Mouse (Mus musculus) spleen, adult 18-20 months (tissue): ENCODE measurements around the gene Thtpa.

ENCODE experiments used
- DNase-seq, 2 experiments: peaks; one replicate each; pipeline ENCODE4 v3.0.0; 2022; ENCODE audit warnings: mixed read lengths in 2 of 2

Gene Thtpa

DNA sequence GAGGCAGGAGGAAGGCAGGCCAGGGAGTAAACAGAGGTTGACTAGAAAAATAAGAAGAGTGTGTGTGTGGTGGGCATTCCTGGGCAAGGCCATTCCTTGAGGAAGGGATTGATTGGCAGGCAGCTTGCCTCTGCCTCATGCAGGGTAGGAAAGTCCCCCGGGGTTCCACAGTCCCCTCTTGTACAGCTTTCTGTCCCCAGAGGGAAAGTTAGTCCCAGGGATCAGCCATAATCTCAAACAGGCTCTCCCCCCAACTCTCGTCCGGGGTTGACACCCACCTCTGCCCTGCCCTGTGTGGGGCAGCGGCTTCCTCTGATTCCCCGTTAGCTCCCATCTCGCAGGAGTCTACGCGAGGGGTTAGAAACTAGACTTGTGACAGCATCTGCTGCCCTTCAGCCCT lies 12.4 kb downstream of the Thtpa start:
- peak in 1 of 2 experiments; percentile 6 for DNase-seq

DNA sequence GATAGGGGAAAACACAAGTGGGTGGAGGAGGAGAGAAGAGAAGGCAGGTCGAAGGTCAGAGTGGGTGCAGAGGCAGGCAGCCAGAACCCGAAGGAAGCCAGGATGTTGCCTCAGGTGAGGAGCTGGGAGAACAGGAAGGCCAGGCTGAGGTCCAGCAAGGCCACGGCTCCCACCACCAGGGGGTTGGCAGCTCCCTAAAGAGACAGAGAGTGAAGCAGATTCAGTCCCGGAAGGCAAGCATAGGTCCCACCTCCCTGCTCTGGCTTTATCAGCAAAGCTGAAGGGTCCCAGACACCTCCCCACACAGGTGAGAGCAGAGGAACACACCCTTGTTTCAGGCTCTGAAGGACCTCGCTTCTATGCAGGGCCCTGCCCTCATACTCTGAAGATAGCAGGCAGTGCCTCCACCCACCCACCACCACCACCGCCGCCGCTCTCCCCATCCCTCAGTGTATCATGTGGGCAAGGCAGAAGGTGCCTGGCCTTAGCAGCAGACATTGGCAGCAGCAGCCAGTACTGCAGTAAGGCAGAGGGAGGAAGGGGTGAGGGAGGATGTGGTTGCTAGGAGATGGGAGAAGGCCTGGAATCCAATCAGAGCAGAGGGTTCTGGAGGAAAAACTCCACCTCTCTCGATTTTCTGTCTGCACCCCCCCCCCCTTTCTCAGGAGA lies 13.8 kb downstream of the Thtpa start:
- DNase-seq: no peak

DNA sequence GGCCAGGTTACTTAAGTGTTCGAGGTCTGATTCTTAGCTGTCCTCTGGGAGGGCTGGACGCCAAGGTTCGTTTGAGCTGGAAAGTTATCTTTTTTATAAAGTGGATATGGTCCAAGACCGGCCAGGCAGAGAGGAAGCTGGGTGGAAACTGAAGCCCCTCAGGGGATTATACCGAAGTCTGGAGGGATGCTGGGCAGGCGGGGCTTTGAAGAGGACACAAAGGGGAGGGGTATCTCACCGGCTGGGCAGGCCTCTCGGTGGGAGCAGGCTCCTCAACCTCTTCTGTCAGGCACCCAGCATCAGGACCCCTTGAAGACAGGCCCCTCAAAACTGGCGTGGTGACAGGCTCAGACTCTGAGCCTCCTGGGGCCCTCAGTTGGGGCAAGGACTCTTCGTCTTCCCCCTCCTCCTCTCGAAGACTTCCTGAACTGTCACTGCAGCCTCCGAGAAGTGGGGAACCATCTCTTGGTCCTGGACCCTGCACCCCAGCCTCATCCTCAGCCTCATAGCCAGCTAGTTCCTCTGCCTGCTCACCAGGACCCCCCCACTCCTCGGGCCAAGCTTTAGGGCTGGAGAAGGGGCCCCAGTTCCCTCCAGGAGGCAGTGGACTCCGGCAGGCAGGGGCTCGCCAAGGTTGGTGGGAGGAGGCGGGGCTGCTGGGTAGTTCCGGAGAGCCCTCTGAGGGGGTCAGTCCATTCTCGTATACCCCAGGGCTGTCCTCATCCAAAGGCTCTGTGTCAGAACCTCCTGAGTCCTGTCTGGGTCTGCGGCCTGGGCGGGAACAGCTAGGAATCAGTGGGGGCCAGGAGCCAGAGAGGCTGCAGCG lies 14.7 kb downstream of the Thtpa start:
- no peak for DNase-seq

DNA sequence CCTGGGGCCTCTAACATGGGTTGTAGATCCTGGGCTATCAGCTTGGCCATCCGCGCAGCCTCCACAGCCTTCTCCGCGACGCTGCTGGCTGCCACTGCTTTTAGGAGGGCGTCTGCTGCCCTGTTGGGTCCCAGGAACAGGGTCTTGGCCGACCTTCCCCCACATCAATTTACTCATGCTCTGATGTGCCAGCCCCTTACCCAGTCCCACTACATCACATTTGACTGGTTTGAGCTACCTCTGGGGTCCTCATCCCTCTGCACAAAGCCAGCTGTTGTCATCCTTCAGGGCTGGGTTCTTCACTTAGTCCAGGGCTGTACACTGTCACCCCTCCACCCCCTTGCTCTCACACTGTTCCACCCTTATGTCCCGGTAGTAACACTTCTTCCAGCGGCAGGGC lies 15.5 kb downstream of the Thtpa start:
- DNase-seq: no peak

DNA sequence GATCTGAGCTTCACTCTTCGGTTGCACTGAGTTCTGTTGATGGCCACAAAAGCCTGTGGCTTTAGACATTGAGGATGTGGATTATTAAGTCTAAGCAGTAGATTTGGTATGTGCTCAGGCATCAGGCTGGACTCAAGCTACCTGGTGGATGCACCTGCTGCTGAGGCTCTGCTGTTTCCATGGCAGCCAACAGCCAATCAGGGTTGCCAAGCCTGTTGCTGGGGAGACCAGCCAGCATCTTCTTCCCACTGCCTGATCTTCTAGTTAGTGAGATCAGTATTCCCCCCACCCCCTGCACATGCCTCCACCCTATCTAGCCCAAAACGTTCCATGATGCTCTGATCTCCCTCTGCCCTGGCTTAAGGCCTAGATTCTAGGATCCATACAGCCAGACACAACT lies 17.1 kb downstream of the Thtpa start:
- no peak for DNase-seq

DNA sequence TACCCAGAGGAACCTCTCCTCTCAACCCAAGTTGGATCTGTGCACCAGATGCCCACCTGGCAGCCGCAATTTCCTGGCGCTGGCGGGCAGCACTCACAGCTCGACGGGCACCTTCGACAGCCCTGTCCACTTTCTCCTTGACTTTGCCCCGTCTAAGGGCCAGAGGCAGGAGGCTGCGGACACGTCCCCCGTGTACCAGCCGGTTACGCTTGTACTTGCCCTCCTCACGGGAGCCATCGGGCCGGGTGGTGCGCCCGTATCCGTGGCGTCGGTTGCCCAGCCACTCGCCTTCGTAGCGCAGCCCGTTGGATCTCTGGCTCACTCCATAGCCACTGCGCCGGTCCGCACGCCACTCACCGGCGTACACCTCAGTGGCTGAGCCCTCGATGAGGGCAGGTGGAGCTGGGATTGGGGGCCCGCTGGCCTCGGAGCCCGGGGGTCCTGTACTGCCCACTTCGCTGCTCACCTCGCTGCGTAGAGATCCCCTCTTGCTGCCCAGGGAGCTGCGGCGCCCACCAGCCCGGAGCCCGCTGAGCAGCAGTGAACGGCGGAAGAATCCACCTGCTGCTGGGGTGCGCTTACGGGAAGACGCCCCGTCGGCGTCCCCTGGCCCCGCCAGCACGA lies 18.9 kb downstream of the Thtpa start:
- no peak for DNase-seq

DNA sequence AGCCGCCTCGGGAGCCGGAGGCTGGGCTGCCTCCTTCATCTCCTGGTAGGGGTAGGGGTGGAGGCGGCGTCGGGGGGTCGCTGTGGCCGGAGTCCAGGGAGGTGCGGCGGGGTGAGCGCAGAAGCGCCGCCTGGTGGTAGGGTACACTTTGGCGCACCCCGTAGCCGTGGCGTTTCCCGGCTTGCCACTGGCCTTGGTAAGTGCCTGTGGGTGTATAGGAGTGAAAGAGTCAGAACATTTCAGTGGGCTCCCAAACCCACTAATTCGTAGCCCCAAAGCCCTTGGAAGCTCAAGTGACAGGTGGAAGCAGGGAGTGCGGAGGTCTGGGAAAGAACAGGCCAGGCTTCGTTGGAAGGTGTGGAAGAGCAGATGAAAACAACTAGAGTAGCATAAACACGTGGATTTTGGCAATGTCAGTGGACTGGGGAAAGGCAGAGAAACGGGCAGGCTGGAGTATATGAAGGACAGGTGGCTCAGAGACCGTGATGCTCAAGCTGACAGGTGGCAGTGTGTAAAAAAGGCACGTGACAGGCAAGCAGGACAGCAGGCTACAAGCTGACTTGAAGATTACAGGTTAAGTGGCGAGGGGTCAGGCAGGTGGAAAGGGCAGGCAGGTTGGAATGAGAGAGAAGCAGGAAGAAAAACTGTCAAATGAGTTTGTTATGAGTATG lies 19.5 kb downstream of the Thtpa start:
- DNase-seq: peak; percentile 15 to 40

DNA sequence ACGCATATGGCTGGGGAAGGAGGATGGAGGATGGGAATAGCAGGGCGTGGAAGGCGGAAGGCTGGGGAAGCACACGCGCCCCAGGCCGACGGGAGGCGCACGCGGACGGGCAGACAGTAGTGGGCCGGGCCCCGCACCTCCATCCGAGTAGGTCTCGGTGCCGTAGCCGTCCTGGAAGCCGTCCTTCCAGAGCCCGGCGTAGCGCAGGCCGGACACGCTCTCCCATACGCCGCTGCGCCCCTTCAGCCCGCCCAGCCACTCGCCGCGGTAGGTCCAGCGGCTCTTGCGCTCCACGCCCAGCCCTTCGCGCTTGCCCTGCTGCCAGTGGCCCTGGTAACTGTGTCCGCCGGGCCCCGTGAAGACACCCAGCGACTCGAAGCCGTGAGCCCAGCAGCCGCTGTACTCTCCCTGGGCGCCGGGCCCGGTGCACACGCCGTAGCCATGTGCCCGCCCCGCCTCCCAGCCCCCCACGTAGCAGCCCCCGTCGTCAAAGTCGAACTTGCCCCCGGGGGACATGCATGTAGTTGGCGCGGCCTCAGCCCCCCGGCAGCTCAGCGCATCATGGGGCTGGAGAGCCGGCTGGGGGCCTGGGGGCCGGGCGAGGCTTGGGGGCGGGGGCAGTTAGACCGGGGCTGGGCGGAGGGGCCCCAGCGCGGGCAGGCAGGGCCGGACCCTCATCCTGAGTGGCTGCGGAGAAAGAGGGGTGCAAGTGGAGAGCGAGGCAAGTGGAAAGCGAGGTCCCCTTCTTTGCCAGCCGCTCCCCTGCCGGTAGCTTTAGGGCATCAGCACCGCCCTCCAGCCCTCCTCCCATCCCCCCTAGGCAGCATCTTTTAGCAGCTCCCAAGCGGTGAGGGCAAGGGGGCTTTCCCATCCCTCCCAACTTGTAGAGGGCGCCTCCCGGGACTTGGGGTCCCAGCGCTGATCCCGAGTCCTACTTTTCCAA lies 20.4 kb downstream of the Thtpa start:
- peak in 1 of 2 experiments; percentile 33 for DNase-seq

DNA sequence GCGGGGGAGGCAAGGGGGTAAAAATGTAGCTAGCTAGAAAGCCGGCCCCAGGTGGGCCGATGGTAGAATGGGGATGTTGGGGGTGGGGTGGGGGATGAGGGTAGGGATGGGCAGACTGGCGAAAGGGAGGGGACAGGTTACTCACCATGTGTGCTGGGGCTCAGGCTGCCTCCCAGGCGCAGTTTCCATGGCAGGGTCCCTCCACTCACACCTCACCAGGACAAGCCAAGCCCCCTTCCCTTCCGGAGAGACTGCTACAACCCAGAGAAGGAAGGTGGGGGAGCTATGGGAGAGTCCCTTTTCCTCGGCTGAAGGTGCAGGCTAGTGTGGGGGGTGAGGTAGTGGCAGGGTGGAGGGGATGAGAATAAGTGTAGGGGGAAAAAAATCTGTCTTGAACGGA lies 21.3 kb downstream of the Thtpa start:
- DNase-seq: no peak

DNA sequence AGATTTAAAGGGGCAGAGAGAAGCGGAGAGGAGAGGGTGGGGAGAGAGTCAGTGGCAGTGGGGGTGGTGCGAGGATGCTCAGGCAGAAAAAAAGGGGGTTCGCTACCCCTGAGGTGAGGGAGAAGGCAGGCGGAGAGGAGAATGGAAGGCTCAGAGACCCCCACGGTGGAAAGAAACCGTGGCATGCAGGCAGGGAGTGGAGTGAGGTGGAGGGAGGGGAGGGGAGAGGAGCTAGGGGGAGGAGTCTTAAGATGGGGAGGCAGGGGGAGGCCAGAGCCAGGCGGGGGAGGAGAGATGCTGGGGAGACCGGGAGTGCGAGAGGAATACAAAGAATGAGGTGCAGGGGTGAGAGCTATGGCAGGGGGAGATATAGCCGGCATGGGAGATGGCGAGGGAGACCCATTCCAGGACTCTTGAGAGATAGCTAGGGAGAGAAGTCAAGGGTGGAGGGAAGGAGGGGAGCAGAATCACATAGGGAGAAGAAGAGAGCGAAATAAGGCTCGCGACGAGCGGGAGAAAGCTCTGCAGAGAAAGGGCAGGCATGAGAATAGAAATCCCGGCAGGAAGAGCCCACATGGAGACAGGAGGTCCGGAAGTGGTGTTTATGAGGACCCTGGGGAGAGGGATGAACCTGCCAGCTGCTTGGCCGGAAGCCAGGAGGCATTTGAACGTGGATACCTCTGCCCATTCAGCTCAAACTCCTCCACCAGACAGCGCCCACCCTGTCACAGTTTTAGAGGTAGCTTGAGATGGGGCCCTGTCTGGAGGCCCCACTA lies 22.0 kb downstream of the Thtpa start, which contains the start of gene Jph4:
Jph4 (minus strand) TSS at position 511 of the 776 bp plus-strand sequence.
- no peak for DNase-seq

DNA sequence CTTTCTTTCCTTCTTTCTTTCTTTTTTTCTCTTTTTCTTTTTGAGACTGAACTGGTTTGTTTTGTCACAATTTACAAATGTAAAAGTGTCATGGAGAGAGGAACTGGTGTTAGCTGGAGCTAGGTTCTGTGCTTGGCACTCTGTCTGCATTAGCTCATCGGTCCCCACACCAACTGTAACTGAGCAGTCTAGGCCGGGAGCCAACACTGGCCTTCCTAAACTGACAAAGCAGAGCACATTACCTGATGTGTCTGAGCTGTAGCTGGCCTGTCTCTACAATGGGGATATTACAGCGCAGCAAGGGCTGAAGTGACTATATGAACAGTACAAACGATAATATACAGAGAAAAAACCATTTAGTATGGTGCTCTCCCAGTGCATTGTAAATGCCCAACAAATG lies 24.3 kb downstream of the Thtpa start:
- DNase-seq: no peak

DNA sequence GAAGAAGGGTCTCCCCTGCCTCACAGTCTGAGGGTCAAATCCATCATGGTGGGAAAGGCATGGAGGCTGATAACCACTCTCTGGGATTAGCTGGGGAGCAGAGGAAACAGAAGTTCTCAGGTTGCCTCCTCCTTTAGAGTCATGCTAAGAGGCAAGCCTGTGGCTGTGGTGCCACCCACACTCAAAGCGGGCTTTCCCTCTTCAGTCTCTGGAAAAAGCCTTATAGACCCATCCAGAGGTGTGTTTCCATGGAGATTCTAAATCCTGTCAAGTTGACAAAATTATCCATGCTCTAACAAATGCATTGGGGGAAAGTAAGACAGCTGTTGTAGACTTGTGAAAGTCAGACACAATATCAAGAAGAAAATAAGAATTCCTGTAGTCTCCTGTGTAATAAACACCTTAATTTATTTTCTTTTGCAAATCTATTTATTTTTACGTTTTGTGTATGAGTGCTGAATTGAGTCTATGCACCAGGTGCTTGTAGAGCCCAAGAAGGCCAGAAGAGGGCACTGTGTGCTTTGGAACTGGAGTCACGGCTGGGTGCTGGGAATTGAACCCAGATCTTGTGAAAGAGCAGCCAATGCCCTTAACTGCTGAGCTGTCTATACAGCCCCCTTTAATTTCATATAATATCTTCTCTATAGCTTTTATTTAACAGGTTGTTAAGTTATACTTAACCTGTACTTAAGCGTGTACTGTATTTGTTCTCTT lies 25.0 kb downstream of the Thtpa start:
- DNase-seq: no peak

DNA sequence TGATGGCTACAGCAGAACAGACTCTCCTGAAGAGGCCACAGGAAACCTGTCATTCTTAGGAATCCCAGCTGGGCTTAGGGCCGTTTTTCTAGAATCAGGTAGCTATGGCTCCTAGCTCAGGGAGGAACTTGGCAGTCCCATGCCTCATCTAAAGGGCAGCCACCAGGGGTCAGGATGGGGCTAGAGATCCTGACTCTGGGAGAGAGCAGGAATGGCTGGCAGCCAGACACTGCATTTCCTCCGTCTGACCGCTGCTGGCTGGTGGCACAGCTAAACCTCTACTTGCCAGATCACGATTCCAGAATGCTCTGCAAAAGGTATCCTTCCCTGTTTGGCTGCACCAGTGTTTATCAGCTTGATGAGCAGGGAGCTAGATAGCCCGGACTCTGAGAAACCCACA lies 27.4 kb downstream of the Thtpa start:
- peak in 1 of 2 experiments; percentile 29 for DNase-seq

DNA sequence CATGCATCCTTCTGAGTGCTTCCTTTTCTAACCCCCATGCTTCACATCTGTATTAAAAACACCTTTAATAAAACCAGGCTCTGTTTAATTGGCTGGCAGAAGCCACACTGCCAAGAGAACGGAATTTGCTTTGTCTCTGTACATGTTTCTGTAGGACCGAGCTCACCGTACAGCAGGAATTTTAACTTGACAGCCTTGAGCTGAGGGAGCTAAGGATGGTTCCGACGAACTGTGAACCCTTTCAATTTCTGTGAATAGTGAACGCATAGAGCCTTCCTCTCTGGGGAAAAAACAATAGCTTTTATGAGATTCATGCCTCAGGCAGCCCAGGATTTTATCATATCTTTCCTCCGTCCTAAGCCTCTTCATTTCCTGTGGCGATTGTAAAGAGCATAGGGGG lies 27.8 kb downstream of the Thtpa start:
- no peak for DNase-seq

DNA sequence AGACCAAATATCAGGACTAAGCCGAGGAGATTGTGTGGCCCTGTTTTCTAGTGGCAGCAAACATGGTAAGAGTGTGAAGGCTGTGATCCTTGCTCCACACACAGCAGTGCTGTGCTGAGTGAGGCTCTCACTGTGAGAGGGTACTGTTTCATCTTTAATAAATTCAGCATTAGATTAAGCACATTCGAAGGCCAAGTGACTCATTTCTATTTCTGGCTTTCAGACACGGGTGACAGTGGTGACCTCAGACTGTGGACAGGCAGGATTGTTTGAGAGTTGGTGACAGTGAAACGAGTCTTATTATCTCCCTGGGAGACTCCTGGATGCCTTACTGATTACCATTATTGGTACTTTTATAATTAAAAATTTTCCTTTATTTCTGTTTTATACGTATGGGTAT lies 31.1 kb downstream of the Thtpa start:
- no peak for DNase-seq

DNA sequence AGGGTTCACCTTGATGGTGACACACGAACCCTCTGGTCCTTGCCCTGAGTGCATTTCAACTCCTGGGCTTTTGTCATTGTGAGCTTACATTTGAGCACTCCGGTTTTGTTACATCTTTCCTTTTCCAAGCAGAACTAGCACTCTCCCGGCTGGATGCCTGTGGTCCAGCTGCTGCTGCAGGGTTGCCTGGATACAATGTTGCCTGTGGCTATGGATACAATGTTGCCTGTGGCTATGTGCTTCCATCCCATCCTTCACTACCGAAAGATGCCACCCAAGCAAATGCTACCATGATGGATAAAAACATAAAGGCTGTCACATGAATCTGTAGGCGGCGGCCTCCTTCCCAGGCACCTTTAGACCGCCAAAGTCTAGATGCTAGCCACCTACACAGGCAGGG lies 31.9 kb downstream of the Thtpa start:
- DNase-seq: no peak

DNA sequence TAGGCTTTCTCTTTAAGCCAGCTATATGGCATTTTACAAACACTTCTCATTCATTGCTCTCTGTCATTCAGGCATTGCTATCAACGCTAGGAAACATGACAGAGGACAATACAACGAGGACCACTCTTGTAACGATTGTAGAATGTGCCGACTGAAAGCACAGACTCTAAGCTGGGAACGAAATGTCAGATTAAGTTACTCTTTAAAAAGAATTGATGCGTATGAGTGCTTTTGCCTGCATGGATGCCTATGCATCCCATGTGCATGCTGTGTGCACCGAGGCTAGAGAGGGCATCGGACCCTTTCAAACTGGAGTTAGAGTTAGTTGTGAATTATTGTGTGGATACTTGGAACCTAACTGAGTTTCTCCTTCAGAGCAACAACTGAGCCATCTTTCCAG lies 41.1 kb downstream of the Thtpa start:
- no peak for DNase-seq

DNA sequence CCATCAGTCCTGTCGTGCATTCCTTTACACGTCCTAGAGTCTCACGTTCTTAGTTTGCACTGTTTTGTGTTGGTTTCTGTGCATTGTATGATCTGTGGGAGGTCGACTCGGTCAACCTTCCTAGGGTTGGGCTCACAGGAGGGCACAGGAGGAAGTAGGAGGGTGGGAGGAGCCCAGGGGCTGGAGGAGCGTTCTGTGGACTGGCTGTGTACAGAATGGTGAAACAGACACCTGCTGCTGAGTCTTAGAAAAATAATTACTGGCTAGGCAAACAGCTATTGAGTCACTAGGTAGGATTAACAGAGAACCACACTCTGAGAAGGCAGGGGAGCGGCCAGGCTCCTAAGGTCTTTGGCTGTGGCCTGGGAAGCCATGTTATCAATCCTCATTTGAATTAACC lies 44.7 kb downstream of the Thtpa start:
- DNase-seq: no peak

DNA sequence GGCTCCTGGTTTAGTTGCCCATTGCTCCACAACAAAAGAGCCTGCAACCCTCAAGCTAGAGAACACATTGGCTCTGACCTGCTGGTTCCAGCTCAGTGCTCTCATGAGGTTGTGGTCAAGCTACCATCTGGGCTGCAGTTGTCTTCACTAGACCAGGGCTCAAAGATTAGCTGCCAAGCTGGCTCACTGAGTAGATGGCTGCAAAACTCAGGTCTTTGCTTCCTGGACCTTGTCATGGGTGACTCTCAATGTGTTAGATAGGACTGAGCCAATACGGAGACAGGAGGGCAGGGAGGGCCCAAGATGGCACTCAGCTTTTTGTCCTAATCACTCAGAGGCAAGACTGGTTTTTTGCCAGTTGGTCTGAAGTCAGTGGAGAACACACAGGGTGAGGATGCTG lies 51.7 kb downstream of the Thtpa start:
- DNase-seq: no peak

DNA sequence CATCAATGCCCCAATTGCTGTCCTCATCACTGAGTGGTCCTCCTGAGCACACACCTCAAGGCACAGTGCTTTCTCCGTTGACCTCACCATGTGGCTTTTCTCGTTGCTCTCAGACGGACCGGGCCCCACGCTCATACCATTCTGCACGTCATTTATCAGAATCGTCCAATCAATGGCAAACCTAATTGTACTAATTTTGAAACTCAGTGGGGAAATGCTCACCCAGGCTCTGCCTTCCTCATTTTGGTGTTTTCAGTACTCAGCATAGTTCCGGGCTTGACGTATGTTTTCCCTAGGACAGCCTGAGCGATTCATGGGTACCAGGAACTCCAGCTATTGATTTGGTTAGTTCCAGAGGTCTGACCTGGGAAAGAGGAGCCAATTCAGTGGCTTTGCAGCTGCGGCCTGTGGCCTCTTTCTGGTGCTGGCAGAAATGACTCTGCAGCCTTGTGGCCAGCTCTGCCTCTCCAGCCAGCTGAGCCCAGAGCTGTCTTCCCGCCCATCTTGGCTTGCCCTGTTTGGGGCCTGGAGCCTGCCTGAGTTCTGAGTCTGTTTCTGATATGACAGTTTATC lies 52.3 kb downstream of the Thtpa start:
- peak in 1 of 2 experiments; percentile 5 for DNase-seq
